ENCODE assay signal across 20 mouse cellular contexts in the genomic region with DNA sequence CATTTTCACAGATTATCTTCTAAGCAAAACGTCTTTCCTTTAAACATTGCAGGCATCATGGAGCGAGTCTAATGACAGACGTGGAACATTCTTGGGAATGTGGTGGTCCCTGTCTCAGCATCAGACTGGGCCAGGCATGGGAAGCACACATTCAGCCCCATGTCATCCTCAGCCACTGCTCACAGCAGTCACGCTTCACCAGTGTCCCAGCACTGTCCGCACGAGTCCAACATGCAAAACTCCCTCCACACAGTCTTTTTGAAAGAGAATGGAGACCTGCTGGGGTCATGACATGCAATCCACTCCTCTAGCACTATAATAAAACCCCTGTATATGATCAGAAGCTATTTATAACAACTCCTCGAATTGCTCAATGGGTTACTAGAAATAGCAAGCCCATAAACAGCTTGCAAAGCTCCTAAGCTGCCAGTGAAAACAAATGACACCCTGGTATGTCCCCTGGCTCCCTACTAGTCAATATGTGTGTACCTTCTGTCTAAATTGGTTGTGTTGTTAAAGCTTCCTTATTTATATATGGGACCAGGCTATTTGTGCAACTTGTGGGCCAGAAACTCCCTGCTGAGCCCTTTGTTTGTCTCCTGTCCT.
DNase-seq lines count a peak whose midpoint lies in the region; ATAC-seq and TF ChIP-seq lines count a peak whose summit lies in the region.
"Had no signal": no experiment of that assay in that cellular context is flagged by ENCODE, and none has a peak within 500 bp of the region (broad histone marks: within the 10 kb centered on the region; RNA-seq: fewer than 3 reads in every experiment).

No protein-coding gene starts in this region.

- H3K27ac ChIP-seq in gastrocnemius, adult 2 months = peak overlapping the region; percentile 79
- 0 out of 2 replicates have a peak overlapping the region, but pooled peaks have one; percentile 38 for H3K27ac ChIP-seq in kidney, embryonic 16.5 days (ENCODE audit: low read length)
- H3K27ac ChIP-seq in kidney, adult 2 months (ENCODE audit: insufficient read depth, low read depth, low read length) = no peak overlapping the region
- peak overlapping the region; percentile 86 for H3K27ac ChIP-seq in heart, embryonic 15.5 days
- H3K27ac ChIP-seq: embryonic facial prominence, embryonic 10.5 days; hindbrain, embryonic 15.5 days; intestine, embryonic 15.5 days; limb, embryonic 12.5 days; liver, embryonic 12.5 days; lung, embryonic 15.5 days; midbrain, embryonic 13.5 days; stomach, embryonic 15.5 days had no signal

- TF ChIP-seq CTCF in gastrocnemius, adult 2 months (IDR thresholded peaks at IDR 0.05) = no peak
- TF ChIP-seq CTCF in kidney, adult 2 months (conservative IDR thresholded peaks at IDR 0.05; ENCODE audit: insufficient read depth, insufficient read length, low read depth, low read length) = no peak

- peak overlapping the region; percentile 46 for H3K4me3 ChIP-seq in gastrocnemius, adult 2 months
- no peak overlapping the region for H3K4me3 ChIP-seq in kidney, embryonic 16.5 days (ENCODE audit: low read length)
- no peak overlapping the region for H3K4me3 ChIP-seq in kidney, adult 2 months (ENCODE audit: insufficient read depth, low read depth, low read length)
- no peak overlapping the region for H3K4me3 ChIP-seq in heart, embryonic 15.5 days
- H3K4me3 ChIP-seq: embryonic facial prominence, embryonic 10.5 days; hindbrain, embryonic 15.5 days; intestine, embryonic 15.5 days; limb, embryonic 12.5 days; liver, embryonic 12.5 days; lung, embryonic 15.5 days; midbrain, embryonic 13.5 days; stomach, embryonic 15.5 days had no signal

- H3K4me1 ChIP-seq in kidney, embryonic 16.5 days (ENCODE audit: insufficient read depth, low read length) = peaks cover 18% of the 10 kb centered on the region
- no peaks in the 10 kb centered on the region for H3K4me1 ChIP-seq in kidney, adult 2 months (ENCODE audit: control insufficient read depth, insufficient read depth, low read length)
- peaks cover 20% of the 10 kb centered on the region for H3K4me1 ChIP-seq in heart, embryonic 15.5 days (replicated peaks)
- H3K4me1 ChIP-seq: hindbrain, embryonic 15.5 days; intestine, embryonic 15.5 days; liver, embryonic 12.5 days; midbrain, embryonic 13.5 days; stomach, embryonic 15.5 days had no signal

- WGBS in kidney, embryonic 16.5 days = 34% methylated on average over 7 of the region's 7 CpGs
- WGBS in kidney, adult 2 months = 59% methylated on average over 7 of the region's 7 CpGs
- WGBS in heart, embryonic 15.5 days = 43% methylated on average over 7 of the region's 7 CpGs

- no peak for TF ChIP-seq POLR2A in kidney, adult 2 months (IDR thresholded peaks at IDR 0.05; ENCODE audit: low read depth, low read length)

- no peaks in the 10 kb centered on the region for H3K9me3 ChIP-seq in kidney, embryonic 16.5 days (ENCODE audit: low read length)
- H3K9me3 ChIP-seq in heart, embryonic 15.5 days (replicated peaks) = no peaks in the 10 kb centered on the region
- H3K9me3 ChIP-seq: embryonic facial prominence, embryonic 10.5 days; hindbrain, embryonic 15.5 days; intestine, embryonic 15.5 days; limb, embryonic 12.5 days; liver, embryonic 12.5 days; lung, embryonic 15.5 days; midbrain, embryonic 13.5 days; stomach, embryonic 15.5 days had no signal

- H3K27me3 ChIP-seq in kidney, embryonic 16.5 days (ENCODE audit: insufficient read depth, low read length) = no peaks in the 10 kb centered on the region
- H3K27me3 ChIP-seq in kidney, adult 2 months (replicated peaks; ENCODE audit: control insufficient read depth, insufficient read depth, low read length) = no peaks in the 10 kb centered on the region
- no peaks in the 10 kb centered on the region for H3K27me3 ChIP-seq in heart, embryonic 15.5 days
- H3K27me3 ChIP-seq: hindbrain, embryonic 15.5 days; intestine, embryonic 15.5 days; limb, embryonic 12.5 days; liver, embryonic 12.5 days; lung, embryonic 15.5 days; midbrain, embryonic 13.5 days; stomach, embryonic 15.5 days had no signal

- intact Hi-C loops in gastrocnemius, adult 2 months (cut with DNase I) = loop anchor here (5.0 kb wide), 1 partner anchor 35 kb away; no protein-coding TSS in a partner anchor

- 0 out of 2 replicates have a peak overlapping the region, but pooled peaks have one; percentile 20 for H3K9ac ChIP-seq in kidney, embryonic 16.5 days (replicated peaks; ENCODE audit: low read length)
- no peak overlapping the region for H3K9ac ChIP-seq in heart, embryonic 15.5 days
- H3K9ac ChIP-seq: hindbrain, embryonic 15.5 days; intestine, embryonic 15.5 days; limb, embryonic 12.5 days; liver, embryonic 12.5 days; lung, embryonic 15.5 days; midbrain, embryonic 13.5 days; stomach, embryonic 15.5 days had no signal

- no peak overlapping the region for H3K4me2 ChIP-seq in kidney, embryonic 16.5 days (replicated peaks; ENCODE audit: low read depth, low read length)
- H3K4me2 ChIP-seq in heart, embryonic 15.5 days = peak overlapping the region; percentile 47
- H3K4me2 ChIP-seq: hindbrain, embryonic 15.5 days; intestine, embryonic 15.5 days; limb, embryonic 12.5 days; liver, embryonic 12.5 days; lung, embryonic 15.5 days; midbrain, embryonic 13.5 days; stomach, embryonic 15.5 days had no signal

- ATAC-seq in kidney, embryonic 16.5 days (ENCODE audit: low FRiP score, low TSS enrichment) = peak; percentile 75
- ATAC-seq in heart, embryonic 15.5 days (replicated peaks; ENCODE audit: insufficient number of reproducible peaks, insufficient read depth, low FRiP score, low read depth) = peak; percentile 25; the same call in 1 of the 2 replicates
- no peak for ATAC-seq in CD4-positive, CD25-positive, alpha-beta regulatory T cell, adult 4 months
- ATAC-seq: intestine, embryonic 15.5 days; liver, embryonic 12.5 days; midbrain, embryonic 13.5 days had no signal

- no peak for DNase-seq in gastrocnemius, adult 2 months
- DNase-seq in gastrocnemius, postnatal 4 days (ENCODE audit: low spot score in 2 of 2) = no peak
- no peak for DNase-seq in kidney, adult 2 months
- DNase-seq in adipocyte (ENCODE audit: low spot score) = peak; percentile 69
- DNase-seq in cerebellum, adult 9-10 months = no peak
- DNase-seq: gastrocnemius, postnatal 14 days; kidney, postnatal 36 days; right cerebral cortex, postnatal 25 days; thymus, adult 2 months had no signal

- H3K36me3 ChIP-seq in kidney, embryonic 16.5 days (ENCODE audit: insufficient read depth, low read length) = no peaks in the 10 kb centered on the region
- H3K36me3 ChIP-seq in kidney, adult 2 months (ENCODE audit: control insufficient read depth, insufficient read depth, low read length) = no peaks in the 10 kb centered on the region
- no peaks in the 10 kb centered on the region for H3K36me3 ChIP-seq in heart, embryonic 15.5 days
- H3K36me3 ChIP-seq: embryonic facial prominence, embryonic 10.5 days; hindbrain, embryonic 15.5 days; intestine, embryonic 15.5 days; limb, embryonic 12.5 days; liver, embryonic 12.5 days; lung, embryonic 15.5 days; midbrain, embryonic 13.5 days; stomach, embryonic 15.5 days had no signal
